Mouse (Mus musculus) embryonic fibroblast, embryonic 13.5 days (primary cell): ENCODE results near the gene Arhgap42.

Source experiments
- CTCF ChIP-seq: IDR thresholded peaks from 2 replicates; pipeline ENCODE4 v1.5.1; 2011; ENCODE audit warnings: mild to moderate bottlenecking, control low read depth, low read length, moderate library complexity, borderline replicate concordance; ENCODE audit not compliant: insufficient read depth
- POLR2A ChIP-seq: IDR thresholded peaks from 2 replicates; pipeline ENCODE4 v1.6.1; 2011; ENCODE audit warnings: low read depth, mild to moderate bottlenecking, control low read depth, low read length, moderate library complexity

DNA sequence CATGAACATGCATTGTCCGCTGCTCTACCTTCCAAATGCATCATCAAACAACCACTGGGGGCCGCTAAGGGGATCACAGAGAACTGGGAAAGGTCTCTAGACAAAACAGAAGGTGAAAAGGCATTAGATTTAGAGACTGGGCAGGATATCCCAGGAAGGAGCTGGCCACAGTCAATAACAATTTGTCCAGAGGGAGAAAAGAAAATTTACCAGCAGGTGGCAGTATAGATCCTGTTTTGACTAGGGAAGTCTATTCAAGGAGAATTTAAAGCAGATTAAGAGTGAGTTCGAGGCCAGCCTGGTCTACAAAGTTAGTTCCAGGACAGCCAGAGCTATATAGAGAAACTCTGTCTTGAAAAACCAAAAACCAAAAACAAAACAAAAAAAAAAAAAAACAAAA is 189.7 kb downstream of the Arhgap42 start:
- TF ChIP-seq CTCF (no peak), POLR2A (no peak)
